Mouse (Mus musculus): Measurements from ENCODE around the gene Rsrc1. TPM values are rescaled to one million over a fixed set of nuclear protein-coding genes. Genes with fewer than 3 reads are reported as not detected.
A peak's percentile ranks its signal among the peaks of the same experiment; 100 is the strongest.

Rsrc1 gene
- polyA plus RNA-seq, 1 experiment from 2014 or later = 47.8 TPM

DNA sequence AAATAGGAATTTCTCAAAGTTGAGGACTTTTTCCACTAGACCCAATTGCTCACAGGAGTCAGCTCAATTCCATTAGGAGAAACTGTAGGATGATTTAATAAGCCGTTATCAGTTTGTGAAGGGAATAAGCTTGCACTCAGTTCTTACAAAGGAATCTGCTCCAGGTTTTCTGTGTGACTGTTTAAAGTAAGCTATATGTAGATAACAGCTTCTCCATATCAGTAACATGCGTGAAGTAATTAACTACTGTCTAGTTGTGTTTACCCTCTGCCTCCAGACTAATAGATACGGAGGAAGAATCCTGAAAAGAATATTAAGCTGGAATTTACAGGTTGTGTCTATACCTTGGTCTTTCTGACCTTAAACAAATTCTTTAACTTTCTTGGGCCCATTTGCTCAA, 299.1 kb downstream of the Rsrc1 start:
- H3K4me2 ChIP-seq (replicated peaks; ENCODE audit: low read depth, low read length) = no peak overlapping the region
- WGBS = 88% methylated on average over 3 of the region's 3 CpGs

GRCm38 (mm10) chr3:67284039-67284438, 302.8 kb downstream of the Rsrc1 start:
- H3K4me1 ChIP-seq (replicated peaks; ENCODE audit: control insufficient read depth, insufficient read depth, low read length) = no peaks in the 10 kb centered on the region
- H3K4me2 ChIP-seq (replicated peaks; ENCODE audit: low read depth, low read length) = no peak overlapping the region
- 87% methylated on average over 1 of the region's 1 CpGs for WGBS
- no peak overlapping the region for H3K9ac ChIP-seq (ENCODE audit: low read depth, low read length)
- H3K9me3 ChIP-seq (ENCODE audit: control insufficient read depth, low read length) = no peaks in the 10 kb centered on the region
- DNase-seq (ENCODE audit: low spot score) = no peak
- no peaks in the 10 kb centered on the region for H3K27me3 ChIP-seq (ENCODE audit: control insufficient read depth, insufficient read depth, low read length)
- no peak overlapping the region for H3K4me3 ChIP-seq (ENCODE audit: low read depth, low read length)
- H3K36me3 ChIP-seq (ENCODE audit: control insufficient read depth, insufficient read depth, low read length) = no peaks in the 10 kb centered on the region
- no peak overlapping the region for H3K27ac ChIP-seq (ENCODE audit: low read depth, low read length)
- 0 out of 2 replicates have a peak, but pooled peaks have one; percentile 40 for ATAC-seq (ENCODE audit: low FRiP score)

More for the DNA sequence above, 299.1 kb downstream of the Rsrc1 start:
- Histone ChIP-seq H3K9ac (ENCODE audit: low read depth, low read length) (no peak overlapping the region), H3K27me3 (ENCODE audit: control insufficient read depth, insufficient read depth, low read length) (no peaks in the 10 kb centered on the region), H3K36me3 (ENCODE audit: control insufficient read depth, insufficient read depth, low read length) (no peaks in the 10 kb centered on the region), H3K4me1 (replicated peaks; ENCODE audit: control insufficient read depth, insufficient read depth, low read length) (no peaks in the 10 kb centered on the region), H3K9me3 (ENCODE audit: control insufficient read depth, low read length) (no peaks in the 10 kb centered on the region), H3K27ac (ENCODE audit: low read depth, low read length) (no peak overlapping the region), H3K4me3 (ENCODE audit: low read depth, low read length) (no peak overlapping the region)
- ATAC-seq (ENCODE audit: low FRiP score) = no peak
- DNase-seq (ENCODE audit: low spot score) = no peak

DNA sequence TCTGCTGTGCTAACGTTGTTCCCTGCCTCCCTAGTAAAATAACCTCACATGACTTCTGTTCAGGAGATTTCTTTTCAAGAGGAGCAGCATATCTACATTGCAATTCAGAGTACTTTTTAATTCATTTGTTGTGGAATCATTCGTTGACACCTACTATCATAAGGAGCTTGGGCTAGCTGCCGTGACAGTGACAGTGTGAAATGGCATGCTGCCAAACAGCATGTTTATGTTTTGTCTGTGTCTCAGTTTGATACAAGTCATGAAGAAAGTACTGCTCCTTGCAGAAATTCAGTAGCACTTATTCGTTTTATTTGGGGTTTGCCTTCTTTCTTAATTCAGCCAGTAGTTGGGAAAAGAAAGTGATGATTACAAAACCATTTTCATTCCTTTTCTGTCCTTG, 303.7 kb downstream of the Rsrc1 start:
- Histone ChIP-seq H3K9me3 (ENCODE audit: control insufficient read depth, low read length) (no peaks in the 10 kb centered on the region), H3K4me3 (ENCODE audit: low read depth, low read length) (no peak overlapping the region), H3K27me3 (ENCODE audit: control insufficient read depth, insufficient read depth, low read length) (no peaks in the 10 kb centered on the region), H3K4me2 (replicated peaks; ENCODE audit: low read depth, low read length) (no peak overlapping the region), H3K9ac (ENCODE audit: low read depth, low read length) (no peak overlapping the region), H3K36me3 (ENCODE audit: control insufficient read depth, insufficient read depth, low read length) (no peaks in the 10 kb centered on the region), H3K27ac (ENCODE audit: low read depth, low read length) (no peak overlapping the region), H3K4me1 (replicated peaks; ENCODE audit: control insufficient read depth, insufficient read depth, low read length) (no peaks in the 10 kb centered on the region)
- WGBS = 84% methylated on average over 4 of the region's 4 CpGs
- DNase-seq (ENCODE audit: low spot score) = no peak
- no peak for ATAC-seq (ENCODE audit: low FRiP score)

DNA sequence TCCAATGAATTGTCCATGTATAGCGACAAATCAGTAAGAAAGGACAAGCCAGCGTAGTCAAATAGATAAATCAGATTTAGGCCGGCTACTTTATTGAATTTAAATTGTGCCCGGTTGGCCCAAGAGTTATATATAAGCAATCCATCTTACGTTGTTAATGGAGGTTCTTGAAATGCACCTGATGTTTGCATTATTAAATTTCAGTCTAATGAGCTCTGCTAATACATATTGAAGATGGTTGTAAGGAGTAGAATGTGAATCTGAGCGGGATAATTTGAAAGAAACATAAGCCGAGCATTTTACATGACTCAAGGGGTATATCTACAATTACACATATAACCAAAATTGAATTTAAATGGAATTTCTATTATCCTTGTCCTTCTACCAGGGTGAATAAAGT, 307.5 kb downstream of the Rsrc1 start:
- Histone ChIP-seq H3K27me3 (ENCODE audit: control insufficient read depth, insufficient read depth, low read length) (no peaks in the 10 kb centered on the region), H3K4me2 (replicated peaks; ENCODE audit: low read depth, low read length) (no peak overlapping the region), H3K9me3 (ENCODE audit: control insufficient read depth, low read length) (no peaks in the 10 kb centered on the region), H3K9ac (ENCODE audit: low read depth, low read length) (no peak overlapping the region), H3K27ac (ENCODE audit: low read depth, low read length) (no peak overlapping the region), H3K36me3 (ENCODE audit: control insufficient read depth, insufficient read depth, low read length) (no peaks in the 10 kb centered on the region), H3K4me1 (replicated peaks; ENCODE audit: control insufficient read depth, insufficient read depth, low read length) (no peaks in the 10 kb centered on the region), H3K4me3 (ENCODE audit: low read depth, low read length) (no peak overlapping the region)
- ATAC-seq (ENCODE audit: low FRiP score) (no peak), DNase-seq (ENCODE audit: low spot score) (no peak)
- 78% methylated on average over 7 of the region's 7 CpGs for WGBS

GRCm38 (mm10) chr3:67289482-67289881, 308.3 kb downstream of the Rsrc1 start:
- no peaks in the 10 kb centered on the region for H3K4me1 ChIP-seq (replicated peaks; ENCODE audit: control insufficient read depth, insufficient read depth, low read length)
- no peak overlapping the region for H3K4me2 ChIP-seq (replicated peaks; ENCODE audit: low read depth, low read length)
- H3K27me3 ChIP-seq (ENCODE audit: control insufficient read depth, insufficient read depth, low read length) = no peaks in the 10 kb centered on the region
- 80% methylated on average over 6 of the region's 6 CpGs for WGBS
- no peak overlapping the region for H3K4me3 ChIP-seq (ENCODE audit: low read depth, low read length)
- no peaks in the 10 kb centered on the region for H3K36me3 ChIP-seq (ENCODE audit: control insufficient read depth, insufficient read depth, low read length)
- H3K9ac ChIP-seq (ENCODE audit: low read depth, low read length) = no peak overlapping the region
- H3K9me3 ChIP-seq (ENCODE audit: control insufficient read depth, low read length) = no peaks in the 10 kb centered on the region
- no peak overlapping the region for H3K27ac ChIP-seq (ENCODE audit: low read depth, low read length)
- no peak for ATAC-seq (ENCODE audit: low FRiP score)
- DNase-seq (ENCODE audit: low spot score) = no peak

DNA sequence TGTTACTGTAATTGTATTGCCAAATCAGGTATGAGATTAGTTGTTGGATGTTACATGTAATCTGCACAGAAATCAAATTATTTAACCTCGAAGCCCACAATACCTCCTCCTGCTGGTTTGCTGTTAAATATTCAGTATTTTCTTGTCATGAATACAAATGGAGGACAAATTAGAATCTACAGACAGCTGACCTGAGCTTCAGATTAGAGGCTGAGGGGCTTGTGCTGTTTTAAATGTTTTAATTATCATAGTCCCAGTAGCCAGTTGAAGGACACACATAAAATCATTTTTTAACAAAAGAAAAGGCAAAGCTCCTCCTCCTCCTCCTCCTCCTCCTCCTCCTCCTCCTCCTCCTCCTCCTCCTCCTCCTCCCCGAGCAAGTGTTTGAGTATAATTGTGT, 327.5 kb downstream of the Rsrc1 start:
- H3K36me3 ChIP-seq (ENCODE audit: control insufficient read depth, insufficient read depth, low read length) = no peaks in the 10 kb centered on the region
- 45% methylated on average over 1 of the region's 2 CpGs for WGBS
- no peak overlapping the region for H3K4me3 ChIP-seq (ENCODE audit: low read depth, low read length)
- no peak overlapping the region for H3K9ac ChIP-seq (ENCODE audit: low read depth, low read length)
- H3K27ac ChIP-seq (ENCODE audit: low read depth, low read length) = no peak overlapping the region
- no peaks in the 10 kb centered on the region for H3K27me3 ChIP-seq (ENCODE audit: control insufficient read depth, insufficient read depth, low read length)
- H3K9me3 ChIP-seq (ENCODE audit: control insufficient read depth, low read length) = no peaks in the 10 kb centered on the region
- no peak overlapping the region for H3K4me2 ChIP-seq (replicated peaks; ENCODE audit: low read depth, low read length)
- DNase-seq (ENCODE audit: low spot score) (no peak), ATAC-seq (ENCODE audit: low FRiP score) (no peak; the same call in 1 of the 2 replicates)
- no peaks in the 10 kb centered on the region for H3K4me1 ChIP-seq (replicated peaks; ENCODE audit: control insufficient read depth, insufficient read depth, low read length)

GRCm38 (mm10) chr3:67309644-67310311, 328.6 kb downstream of the Rsrc1 start:
- peak; percentile 30 for DNase-seq (ENCODE audit: low spot score)
- no peaks in the 10 kb centered on the region for H3K4me1 ChIP-seq (replicated peaks; ENCODE audit: control insufficient read depth, insufficient read depth, low read length)
- no peak overlapping the region for H3K27ac ChIP-seq (ENCODE audit: low read depth, low read length)
- H3K27me3 ChIP-seq (ENCODE audit: control insufficient read depth, insufficient read depth, low read length) = no peaks in the 10 kb centered on the region
- H3K9me3 ChIP-seq (ENCODE audit: control insufficient read depth, low read length) = no peaks in the 10 kb centered on the region
- peak; percentile 88 for ATAC-seq (ENCODE audit: low FRiP score)
- no peak overlapping the region for H3K4me2 ChIP-seq (replicated peaks; ENCODE audit: low read depth, low read length)
- no peak overlapping the region for H3K9ac ChIP-seq (ENCODE audit: low read depth, low read length)
- WGBS = 52% methylated on average over 7 of the region's 7 CpGs
- H3K36me3 ChIP-seq (ENCODE audit: control insufficient read depth, insufficient read depth, low read length) = no peaks in the 10 kb centered on the region
- H3K4me3 ChIP-seq (ENCODE audit: low read depth, low read length) = no peak overlapping the region

GRCm38 (mm10) chr3:67311436-67311835, 330.2 kb downstream of the Rsrc1 start:
- Histone ChIP-seq H3K9ac (ENCODE audit: low read depth, low read length) (no peak overlapping the region), H3K4me2 (replicated peaks; ENCODE audit: low read depth, low read length) (no peak overlapping the region), H3K9me3 (ENCODE audit: control insufficient read depth, low read length) (no peaks in the 10 kb centered on the region), H3K36me3 (ENCODE audit: control insufficient read depth, insufficient read depth, low read length) (no peaks in the 10 kb centered on the region), H3K27ac (ENCODE audit: low read depth, low read length) (no peak overlapping the region), H3K4me1 (replicated peaks; ENCODE audit: control insufficient read depth, insufficient read depth, low read length) (no peaks in the 10 kb centered on the region), H3K27me3 (ENCODE audit: control insufficient read depth, insufficient read depth, low read length) (no peaks in the 10 kb centered on the region), H3K4me3 (ENCODE audit: low read depth, low read length) (no peak overlapping the region)
- 35% methylated on average over 2 of the region's 2 CpGs for WGBS
- no peak for ATAC-seq (ENCODE audit: low FRiP score)
- no peak for DNase-seq (ENCODE audit: low spot score)

DNA sequence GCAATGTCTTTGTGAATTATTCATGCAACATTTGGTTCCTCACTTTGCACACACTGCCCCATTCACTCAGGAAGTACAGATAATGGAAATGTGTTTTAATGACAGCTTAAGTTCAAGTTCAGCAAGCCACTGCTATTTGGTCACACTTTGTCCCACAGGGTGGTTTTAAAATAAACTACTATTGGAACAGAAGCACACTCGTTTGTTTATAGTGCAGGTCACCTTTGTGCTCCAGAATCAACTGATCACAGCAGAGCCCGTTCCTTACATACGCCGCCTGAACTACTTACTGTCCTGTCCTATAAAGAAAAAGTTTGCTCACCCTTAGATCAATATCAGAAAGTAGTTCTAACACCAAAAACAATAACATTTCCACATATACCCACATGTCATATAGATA, 341.2 kb downstream of the Rsrc1 start:
- DNase-seq (ENCODE audit: low spot score) = no peak
- no peaks in the 10 kb centered on the region for H3K9me3 ChIP-seq (ENCODE audit: control insufficient read depth, low read length)
- H3K4me3 ChIP-seq (ENCODE audit: low read depth, low read length) = no peak overlapping the region
- H3K9ac ChIP-seq (ENCODE audit: low read depth, low read length) = no peak overlapping the region
- no peak overlapping the region for H3K27ac ChIP-seq (ENCODE audit: low read depth, low read length)
- H3K36me3 ChIP-seq (ENCODE audit: control insufficient read depth, insufficient read depth, low read length) = no peaks in the 10 kb centered on the region
- ATAC-seq (ENCODE audit: low FRiP score) = no peak
- H3K4me2 ChIP-seq (replicated peaks; ENCODE audit: low read depth, low read length) = no peak overlapping the region
- H3K27me3 ChIP-seq (ENCODE audit: control insufficient read depth, insufficient read depth, low read length) = no peaks in the 10 kb centered on the region
- WGBS = 83% methylated on average over 4 of the region's 4 CpGs
- no peaks in the 10 kb centered on the region for H3K4me1 ChIP-seq (replicated peaks; ENCODE audit: control insufficient read depth, insufficient read depth, low read length)
